Mouse (Mus musculus) hindbrain, embryonic 16.5 days (tissue): ENCODE data around the gene Aars. TPM values are rescaled to one million over a fixed set of nuclear protein-coding genes. Genes with fewer than 3 reads are reported as not detected.

Experiments
- ATAC-seq: fragments of 200-750 bp; cut with Nextera tagmentation; 2 replicates; pipeline ENCODE4 v1.8.0; 2017; ENCODE audit warnings: moderate TSS enrichment, moderate library complexity
- H3K27ac ChIP-seq: fragments of 300-500 bp; sonication (generic); 2 replicates; pipeline ENCODE4 v1.5.1; 2014; ENCODE audit warnings: low read depth, mild to moderate bottlenecking, control low read depth, low read length, moderate library complexity
- H3K27me3 ChIP-seq: fragments of 300-500 bp; sonication (generic); replicated peaks from 2 replicates; pipeline ENCODE4 v1.6.1; 2014; ENCODE audit warnings: low read length; ENCODE audit not compliant: control insufficient read depth, insufficient read depth
- H3K36me3 ChIP-seq: fragments of 300-500 bp; sonication (generic); 2 replicates; pipeline ENCODE4 v1.6.1; 2014; ENCODE audit warnings: mild to moderate bottlenecking, low read length, moderate library complexity, mixed read lengths; ENCODE audit not compliant: control insufficient read depth, insufficient read depth
- H3K4me1 ChIP-seq: fragments of 300-500 bp; sonication (generic); 2 replicates; pipeline ENCODE4 v1.6.1; 2014; ENCODE audit warnings: low read depth, low read length; ENCODE audit not compliant: control insufficient read depth, insufficient read depth
- H3K4me2 ChIP-seq: fragments of 300-500 bp; sonication (generic); 2 replicates; pipeline ENCODE4 v1.6.1; 2014; ENCODE audit warnings: mild to moderate bottlenecking, low read length, control low read depth, moderate library complexity
- H3K4me3 ChIP-seq: fragments of 300-500 bp; sonication (generic); 2 replicates; pipeline ENCODE4 v1.5.1; 2014; ENCODE audit warnings: mild to moderate bottlenecking, low read length, control low read depth, moderate library complexity
- H3K9ac ChIP-seq: fragments of 300-500 bp; sonication (generic); 2 replicates; pipeline ENCODE4 v1.6.1; 2014; ENCODE audit warnings: low read depth, mild to moderate bottlenecking, control low read depth, low read length, moderate library complexity
- H3K9me3 ChIP-seq: fragments of 300-500 bp; sonication (generic); 2 replicates; pipeline ENCODE4 v1.6.1; 2014; ENCODE audit warnings: mild to moderate bottlenecking, low read length, moderate library complexity; ENCODE audit not compliant: control insufficient read depth
- WGBS: fragments of 180-500 bp; shearing (Covaris S2); extraction: QIAGEN DNeasy Blood & Tissue Kit; methylation state at CpG from one replicate; pipeline ENCODE4 v1.1.7; 2014; 5-methylcytosine and 5-hydroxymethylcytosine counted together
- polyA plus RNA-seq: library from polyadenylated mRNA; unstranded; fragments of >200 nt; fragmentation: Nextera tagmentation; extraction: Ambion mirVana; gene quantifications from 2 replicates; pipeline ENCODE4 v1.2.1, GENCODE M21; 2015

Gene Aars
- polyA plus RNA-seq, 1 experiment from 2014 or later = 94.7 TPM

GRCm38 (mm10) chr8:111048694-111049093 lies 15.8 kb downstream of the Aars start:
- ATAC-seq = no peak
- H3K4me2 ChIP-seq = no peak overlapping the region
- H3K9ac ChIP-seq = no peak overlapping the region
- H3K4me1 ChIP-seq = no peaks in the 10 kb centered on the region
- H3K27ac ChIP-seq = no peak overlapping the region
- no peaks in the 10 kb centered on the region for H3K27me3 ChIP-seq
- no peaks in the 10 kb centered on the region for H3K9me3 ChIP-seq
- 97% methylated on average over 2 of the region's 2 CpGs for WGBS
- H3K4me3 ChIP-seq = no peak overlapping the region
- H3K36me3 ChIP-seq = peaks cover 87% of the 10 kb centered on the region

GRCm38 (mm10) chr8:111049106-111049505 lies 16.2 kb downstream of the Aars start:
- H3K4me1 ChIP-seq = no peaks in the 10 kb centered on the region
- H3K36me3 ChIP-seq = peaks cover 90% of the 10 kb centered on the region
- H3K9me3 ChIP-seq = no peaks in the 10 kb centered on the region
- H3K4me2 ChIP-seq = no peak overlapping the region
- 97% methylated on average over 7 of the region's 7 CpGs for WGBS
- H3K27ac ChIP-seq = no peak overlapping the region
- H3K9ac ChIP-seq = no peak overlapping the region
- no peak overlapping the region for H3K4me3 ChIP-seq
- no peaks in the 10 kb centered on the region for H3K27me3 ChIP-seq
- no peak for ATAC-seq

- H3K4me1 ChIP-seq = peaks cover 12% of the 10 kb centered on the region
- ATAC-seq = no peak
- H3K9me3 ChIP-seq = no peaks in the 10 kb centered on the region
- no peak overlapping the region for H3K9ac ChIP-seq
- no peak overlapping the region for H3K4me3 ChIP-seq
- 96% methylated on average over 12 of the region's 12 CpGs for WGBS
- no peak overlapping the region for H3K27ac ChIP-seq
- H3K36me3 ChIP-seq = peaks cover 60% of the 10 kb centered on the region
- no peaks in the 10 kb centered on the region for H3K27me3 ChIP-seq
- no peak overlapping the region for H3K4me2 ChIP-seq
These were observed 21.0 kb downstream of the Aars start for GRCm38 (mm10) chr8:111053827-111054518.

- H3K4me1 ChIP-seq = peaks cover 12% of the 10 kb centered on the region
- no peak overlapping the region for H3K27ac ChIP-seq
- H3K9me3 ChIP-seq = no peaks in the 10 kb centered on the region
- H3K27me3 ChIP-seq = no peaks in the 10 kb centered on the region
- peaks cover 49% of the 10 kb centered on the region for H3K36me3 ChIP-seq
- WGBS = 90% methylated on average over 16 of the region's 17 CpGs
- no peak overlapping the region for H3K4me2 ChIP-seq
- H3K4me3 ChIP-seq = no peak overlapping the region
- H3K9ac ChIP-seq = no peak overlapping the region; the same call in 1 of the 2 replicates
- ATAC-seq = no peak
These were observed 22.2 kb downstream of the Aars start for GRCm38 (mm10) chr8:111055031-111055634.

GRCm38 (mm10) chr8:111055661-111056060 lies 22.7 kb downstream of the Aars start:
- no peak overlapping the region for H3K9ac ChIP-seq
- H3K4me1 ChIP-seq = peaks cover 13% of the 10 kb centered on the region
- H3K4me3 ChIP-seq = no peak overlapping the region
- H3K4me2 ChIP-seq = no peak overlapping the region
- ATAC-seq = peak; percentile 31
- no peak overlapping the region for H3K27ac ChIP-seq
- H3K9me3 ChIP-seq = no peaks in the 10 kb centered on the region
- WGBS = 65% methylated on average over 2 of the region's 2 CpGs
- H3K27me3 ChIP-seq = no peaks in the 10 kb centered on the region
- peaks cover 44% of the 10 kb centered on the region for H3K36me3 ChIP-seq

- Histone ChIP-seq H3K27me3 (no peaks in the 10 kb centered on the region), H3K4me3 (peak within 1 kb of the TSS; percentile 98), H3K27ac (peak within 1 kb of the TSS; percentile 84), H3K36me3 (peaks cover 41% of the 10 kb centered on the region), H3K9ac (peak within 1 kb of the TSS; percentile 70), H3K4me2 (peak within 1 kb of the TSS; percentile 85), H3K4me1 (peaks cover 19% of the 10 kb centered on the region), H3K9me3 (no peaks in the 10 kb centered on the region)
- ATAC-seq = peak; percentile 97
- under 1% methylated on average over 65 of the region's 68 CpGs for WGBS
These were observed 23.3 kb downstream of the Aars start, which contains the start of gene Exosc6 for GRCm38 (mm10) chr8:111056158-111056663. TSS of gene Exosc6 (plus strand) at chr8:111056339.

GRCm38 (mm10) chr8:111056691-111057293 lies 23.8 kb downstream of the Aars start:
- peak overlapping the region; percentile 70 for H3K9ac ChIP-seq
- H3K4me2 ChIP-seq = peak overlapping the region; percentile 85
- under 1% methylated on average over 37 of the region's 63 CpGs for WGBS
- H3K4me1 ChIP-seq = peaks cover 21% of the 10 kb centered on the region
- peaks cover 35% of the 10 kb centered on the region for H3K36me3 ChIP-seq
- 0 out of 2 replicates have a peak, but pooled peaks have one; percentile 16 for ATAC-seq
- peak overlapping the region; percentile 98 for H3K4me3 ChIP-seq
- peak overlapping the region; percentile 84 for H3K27ac ChIP-seq
- no peaks in the 10 kb centered on the region for H3K9me3 ChIP-seq
- H3K27me3 ChIP-seq = no peaks in the 10 kb centered on the region

GRCm38 (mm10) chr8:111058946-111059572 lies 26.1 kb downstream of the Aars start:
- no peak for ATAC-seq
- peaks cover 14% of the 10 kb centered on the region for H3K36me3 ChIP-seq
- no peaks in the 10 kb centered on the region for H3K27me3 ChIP-seq
- H3K4me3 ChIP-seq = no peak overlapping the region
- H3K27ac ChIP-seq = no peak overlapping the region
- 69% methylated on average over 2 of the region's 2 CpGs for WGBS
- peaks cover 21% of the 10 kb centered on the region for H3K4me1 ChIP-seq
- no peak overlapping the region for H3K9ac ChIP-seq
- no peaks in the 10 kb centered on the region for H3K9me3 ChIP-seq
- no peak overlapping the region for H3K4me2 ChIP-seq

- Histone ChIP-seq H3K4me2 (peak overlapping the region; percentile 75), H3K9ac (peak overlapping the region; percentile 58), H3K36me3 (no peaks in the 10 kb centered on the region; the same call in 1 of the 2 replicates), H3K4me1 (peaks cover 21% of the 10 kb centered on the region), H3K27me3 (no peaks in the 10 kb centered on the region), H3K27ac (peak overlapping the region; percentile 72), H3K4me3 (peak overlapping the region; percentile 55), H3K9me3 (no peaks in the 10 kb centered on the region)
- 1% methylated on average over 14 of the region's 14 CpGs for WGBS
- ATAC-seq = peak; percentile 15
These were observed 28.7 kb downstream of the Aars start for GRCm38 (mm10) chr8:111061688-111062071.
